Mouse (Mus musculus) yolk sac, embryonic 10.5 days (tissue): ENCODE results near the gene Gm17606.
A peak's percentile ranks its signal among the peaks of the same experiment; 100 is the strongest.

ENCODE experiments used
- DNase-seq: peaks from one replicate; pipeline ENCODE4 v3.0.0-alpha.2; 2017; ENCODE audit warnings: low spot score

The Gm17606 gene

GRCm38 (mm10) chr14:54624976-54625375 is 15.8 kb upstream of the Gm17606 start:
- DNase-seq, result no peak

DNA sequence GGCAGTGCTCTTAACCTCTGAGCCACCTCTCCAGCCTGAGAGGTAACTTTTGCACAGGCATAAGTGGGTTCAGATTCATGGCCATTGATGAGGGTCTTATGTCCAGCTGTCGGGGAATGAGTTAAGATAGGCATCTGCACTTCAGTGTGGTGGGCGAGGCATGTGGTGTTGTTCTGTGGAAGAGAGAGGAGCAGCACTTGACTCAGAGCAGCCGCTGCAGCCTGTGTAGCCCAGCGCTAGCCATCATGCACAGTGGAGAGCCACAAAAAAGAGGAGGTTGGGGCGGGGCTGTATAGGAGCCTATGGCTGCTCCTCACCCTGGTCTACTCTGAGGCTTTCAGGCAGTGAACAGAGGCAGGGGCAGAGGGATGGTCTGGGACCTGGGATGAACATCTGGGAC is 12.6 kb upstream of the Gm17606 start:
- no peak for DNase-seq

- DNase-seq, result no peak
These were observed 11.0 kb upstream of the Gm17606 start for GRCm38 (mm10) chr14:54629797-54630196.

DNA sequence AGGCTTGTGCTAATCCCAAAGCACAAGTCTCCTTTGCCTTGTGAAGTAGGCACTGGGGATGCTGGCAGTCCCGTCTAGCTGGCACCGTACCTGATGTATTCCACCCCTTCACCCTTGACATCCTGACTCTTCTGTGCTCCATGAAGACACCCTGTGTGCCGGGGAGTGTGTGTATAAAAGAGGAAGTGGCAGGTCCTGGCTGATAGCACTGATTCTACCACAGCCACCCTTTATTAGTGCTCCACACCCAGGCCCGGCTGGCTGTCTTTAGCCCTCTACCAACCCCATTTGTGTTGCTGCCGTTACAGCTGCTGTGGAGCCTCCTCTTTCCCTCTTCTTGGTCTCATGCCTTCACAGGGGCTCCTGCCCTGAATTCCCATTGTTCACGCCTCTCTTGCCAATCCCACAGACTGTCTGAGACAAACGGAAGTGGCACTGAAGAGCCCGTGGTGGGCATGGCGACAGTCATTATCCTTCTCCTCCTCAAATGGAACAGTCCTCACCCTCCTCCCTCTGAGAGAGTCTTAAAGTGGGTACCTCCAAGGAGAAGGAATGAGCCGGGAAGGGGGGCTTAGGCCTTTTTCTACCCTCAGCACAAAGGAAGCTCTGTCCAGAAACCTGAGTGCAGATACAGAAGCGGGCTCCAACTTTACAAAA is 10.0 kb upstream of the Gm17606 start:
- no peak for DNase-seq

GRCm38 (mm10) chr14:54631240-54631599 is 9.5 kb upstream of the Gm17606 start:
- no peak for DNase-seq

DNA sequence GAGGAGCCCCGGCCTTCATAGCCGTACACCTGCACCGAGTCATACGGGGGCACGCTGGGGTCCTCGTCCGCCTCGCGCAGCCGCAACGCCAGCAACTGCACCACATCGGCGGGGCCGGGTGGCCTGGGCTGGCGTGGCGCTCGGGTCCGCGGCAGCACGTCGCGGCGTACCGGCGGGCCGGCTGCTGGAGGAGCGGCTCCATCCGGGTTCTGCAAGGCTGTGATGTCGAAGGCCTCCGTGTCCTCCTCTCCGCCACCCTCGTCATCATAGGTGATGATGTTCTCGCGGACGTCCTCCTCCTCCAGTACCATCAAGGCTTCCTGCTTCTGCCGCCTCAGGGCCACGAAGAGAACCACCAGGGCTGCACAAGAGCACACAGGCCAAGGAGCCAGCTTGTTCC is 8.5 kb upstream of the Gm17606 start:
- DNase-seq, result no peak

DNA sequence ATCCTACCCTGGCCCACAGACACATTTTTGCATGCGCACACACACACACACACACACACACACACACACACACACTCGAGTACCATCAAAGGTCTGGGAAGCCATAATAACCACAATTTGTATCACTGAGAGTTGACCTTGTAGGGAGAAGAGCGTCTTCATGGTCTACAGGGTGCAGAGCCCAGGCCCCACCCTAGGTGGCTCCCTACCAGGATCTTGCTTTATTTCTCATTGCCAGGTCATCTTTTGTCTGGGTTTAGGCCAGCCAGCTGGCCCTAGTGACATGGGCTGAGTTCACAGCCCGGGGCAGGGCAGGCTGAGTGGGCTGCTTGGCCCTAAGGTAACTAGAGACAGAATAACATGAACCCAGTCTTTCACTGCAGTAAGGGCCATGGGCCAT is 6.6 kb upstream of the Gm17606 start:
- no peak for DNase-seq

- DNase-seq, result no peak
These were observed 3.8 kb upstream of the Gm17606 start for GRCm38 (mm10) chr14:54636954-54637353.

- no peak for DNase-seq
These were observed 2.5 kb upstream of the Gm17606 start for GRCm38 (mm10) chr14:54638210-54638609.

DNA sequence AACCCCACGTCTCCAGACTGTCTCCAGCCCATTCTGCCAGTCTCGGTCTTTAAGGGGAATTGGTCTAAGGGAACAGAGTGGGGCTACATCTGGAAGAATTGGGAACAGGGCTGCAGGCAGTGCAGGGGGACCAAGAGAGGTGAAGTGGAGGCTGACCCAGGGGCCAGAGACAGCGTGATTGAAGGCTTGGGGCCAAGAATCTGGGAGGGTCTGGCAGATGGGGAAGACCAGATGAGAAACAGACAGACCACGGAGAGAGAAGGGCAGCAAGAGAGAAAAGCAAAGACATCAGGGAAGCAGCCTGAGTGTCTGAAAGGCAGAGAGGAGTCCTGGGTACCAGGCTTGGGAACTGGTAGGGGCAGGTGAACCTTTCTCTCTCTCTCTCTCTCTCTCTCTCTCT is 631 bp upstream of the Gm17606 start:
- no peak for DNase-seq

DNA sequence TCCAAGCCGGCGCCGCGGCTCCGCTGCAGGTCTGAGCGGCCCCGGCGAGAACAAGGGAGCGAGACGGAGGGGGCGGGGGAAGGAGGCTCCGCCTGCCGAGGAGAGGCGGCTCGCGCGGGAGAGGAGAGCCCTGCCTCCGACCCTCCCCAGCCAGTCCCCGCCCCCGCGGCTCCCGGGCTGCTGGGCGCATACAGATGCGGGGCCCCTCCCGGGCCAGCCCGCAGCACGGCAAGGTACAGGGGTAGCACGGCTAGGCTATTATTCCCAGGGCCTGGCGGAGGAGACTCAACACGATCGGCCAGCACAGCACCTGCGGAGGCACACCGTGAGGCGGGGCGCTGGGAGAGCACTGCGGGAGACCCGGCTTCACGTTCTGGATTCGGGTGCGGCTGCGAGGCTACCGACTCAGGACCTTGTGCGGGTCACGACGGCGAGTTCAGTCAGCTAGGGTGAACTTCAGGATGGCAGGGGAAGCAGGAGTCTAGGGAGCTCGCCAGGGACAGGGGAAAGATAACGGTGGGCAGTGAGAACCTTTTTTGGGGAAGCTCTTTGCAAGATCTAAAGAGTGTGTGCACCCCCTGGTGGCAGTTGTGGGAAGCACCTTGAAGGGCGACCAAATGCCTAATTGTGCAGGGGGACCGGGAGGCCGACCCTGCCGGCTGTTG is 685 bp downstream of the Gm17606 start, which contains the start of gene Cdh24:
TSS of gene Cdh24 (minus strand) at position 60 of the 665 bp plus-strand sequence.
- DNase-seq, result peak; percentile 93

- no peak for DNase-seq
These were observed 1.6 kb downstream of the Gm17606 start for GRCm38 (mm10) chr14:54642224-54642944.

DNA sequence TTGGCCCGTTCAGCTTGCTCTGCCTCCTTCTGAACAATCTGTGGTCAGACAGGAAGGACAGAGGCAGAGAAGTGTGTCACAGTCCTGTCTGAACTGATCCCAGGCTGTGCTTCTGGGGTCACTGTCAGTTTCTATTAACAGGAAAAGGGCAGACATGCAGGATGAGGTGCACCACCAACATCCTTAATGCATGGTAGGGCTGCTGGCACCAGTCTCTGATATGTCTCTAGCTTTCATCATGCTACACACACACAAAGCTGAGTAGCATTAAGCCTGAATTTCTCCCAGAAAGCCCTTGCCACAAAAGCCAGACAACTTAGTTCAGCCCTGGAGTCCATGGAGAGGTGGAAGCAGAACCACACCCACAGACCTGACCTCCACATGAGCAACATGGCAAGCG is 2.3 kb downstream of the Gm17606 start:
- no peak for DNase-seq

GRCm38 (mm10) chr14:54644294-54644693 is 3.5 kb downstream of the Gm17606 start:
- DNase-seq, result no peak

- no peak for DNase-seq
These were observed 5.7 kb downstream of the Gm17606 start for GRCm38 (mm10) chr14:54646455-54646854.

GRCm38 (mm10) chr14:54646898-54647636 is 6.3 kb downstream of the Gm17606 start:
- no peak for DNase-seq

DNA sequence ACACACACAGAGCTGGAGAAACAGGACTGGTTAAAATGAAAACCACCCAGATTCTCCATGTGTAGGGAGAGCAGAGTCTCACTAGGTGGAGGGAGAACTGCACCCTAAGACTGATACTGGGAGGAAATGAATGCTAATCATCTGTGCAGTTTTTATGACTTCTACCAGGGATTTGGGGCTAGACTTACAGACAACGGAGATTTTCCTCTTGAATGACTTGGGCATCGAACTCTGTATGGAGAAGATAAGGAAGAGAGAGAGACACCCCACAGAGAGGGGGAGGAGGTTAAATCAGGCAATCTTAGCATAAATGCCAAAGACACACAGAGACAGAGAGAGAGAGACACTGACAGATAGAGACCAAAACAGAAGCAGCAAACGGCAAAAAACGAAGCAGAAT is 7.1 kb downstream of the Gm17606 start:
- DNase-seq, result no peak

DNA sequence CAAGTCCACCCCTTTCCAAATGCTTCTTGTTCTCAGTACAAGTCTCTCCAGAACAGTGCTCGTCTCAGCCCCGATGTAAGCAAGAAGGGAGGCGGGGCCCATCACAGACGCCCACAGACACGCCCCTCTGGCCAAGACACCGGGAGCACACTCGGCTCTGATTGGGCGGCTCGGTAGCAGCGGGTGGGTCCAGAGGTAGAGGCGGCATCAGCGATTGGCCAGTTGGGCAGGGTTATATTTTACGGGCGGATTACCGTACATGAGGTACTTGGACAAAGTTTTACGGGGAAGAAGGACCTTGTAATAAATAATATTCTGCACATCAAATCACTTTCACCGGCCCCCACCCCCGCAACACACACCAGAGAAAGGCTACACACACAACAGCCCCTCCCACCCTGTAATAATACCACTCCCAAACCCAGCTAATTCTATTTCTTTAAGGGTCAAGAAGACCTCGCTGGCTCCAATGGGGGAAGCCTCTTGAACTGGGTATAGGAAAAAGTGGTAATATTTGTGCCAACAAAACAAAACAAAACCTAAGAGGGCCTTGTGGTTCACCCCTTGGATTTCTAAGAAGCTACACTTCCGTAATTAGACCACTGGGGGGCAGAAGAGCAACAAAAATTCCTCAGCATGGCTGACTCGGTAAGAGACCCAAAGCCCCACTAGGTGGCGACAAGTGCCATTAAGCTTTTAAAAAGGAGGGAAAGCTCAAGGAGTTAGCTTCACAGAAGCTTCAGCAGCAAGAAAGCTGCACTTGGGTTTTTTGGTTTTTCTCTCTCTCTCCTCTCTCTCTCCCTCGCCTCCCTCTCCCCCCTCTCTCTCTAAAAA is 10.1 kb downstream of the Gm17606 start:
- DNase-seq, result peak; percentile 77

DNA sequence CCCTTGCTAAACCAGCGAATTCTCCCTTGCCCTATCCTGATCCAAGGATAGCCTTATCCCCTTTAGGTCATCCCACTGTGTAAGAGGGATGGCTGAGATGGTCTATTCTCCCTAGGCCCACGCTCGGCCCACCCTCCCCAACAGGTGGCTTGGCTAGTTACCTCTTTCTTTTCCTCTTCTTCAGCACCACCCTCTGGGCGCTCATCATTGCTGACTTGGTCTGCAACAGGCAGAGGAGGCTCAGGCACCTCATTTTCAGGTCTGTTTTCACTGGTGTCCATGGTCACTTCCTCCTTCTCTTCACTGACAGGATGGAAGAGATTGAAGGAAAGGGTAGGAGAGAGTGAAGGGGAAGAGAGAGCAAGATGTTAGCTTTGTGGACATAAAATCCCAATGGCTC is 10.8 kb downstream of the Gm17606 start:
- DNase-seq, result no peak

DNA sequence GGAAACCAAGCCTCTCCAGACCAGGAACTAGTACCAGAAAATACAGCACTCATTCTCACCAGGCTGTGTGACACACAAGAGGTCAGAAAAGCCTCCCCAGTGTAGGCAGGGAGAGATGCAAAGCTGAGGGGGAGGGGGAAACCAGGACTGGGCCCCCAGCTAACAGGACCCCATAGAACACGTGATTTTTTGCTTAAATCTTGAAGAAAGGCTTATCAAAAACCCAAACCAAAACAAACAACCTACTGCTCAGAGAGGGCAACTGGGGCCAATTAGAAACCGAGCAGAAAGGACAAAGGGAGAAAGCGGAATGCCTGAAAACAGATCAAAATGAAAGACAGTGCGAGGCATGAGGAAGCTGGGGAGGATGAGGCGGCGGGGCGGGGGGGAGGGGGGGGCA is 12.0 kb downstream of the Gm17606 start:
- peak; percentile 20 for DNase-seq

DNA sequence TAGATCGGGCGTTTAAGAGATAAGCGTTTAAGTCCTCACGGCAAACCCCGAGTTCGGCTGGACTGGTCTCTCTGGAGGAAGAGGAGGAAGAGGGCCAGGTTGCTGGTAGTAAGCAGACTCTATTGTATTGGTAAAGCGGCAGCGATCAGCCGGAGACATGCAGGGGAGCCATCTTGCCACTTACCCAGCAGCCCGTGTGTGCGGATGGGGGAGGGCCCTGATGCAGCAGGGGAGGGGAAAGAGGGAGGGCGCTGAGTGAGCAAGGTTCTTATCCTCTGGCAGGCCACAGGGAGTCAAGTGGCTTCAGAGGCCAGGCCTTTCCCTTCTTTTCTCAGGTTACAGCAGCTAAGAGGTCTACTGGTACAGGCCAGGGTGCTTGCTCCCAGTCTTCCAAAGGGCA is 12.7 kb downstream of the Gm17606 start:
- DNase-seq, result peak; percentile 94

DNA sequence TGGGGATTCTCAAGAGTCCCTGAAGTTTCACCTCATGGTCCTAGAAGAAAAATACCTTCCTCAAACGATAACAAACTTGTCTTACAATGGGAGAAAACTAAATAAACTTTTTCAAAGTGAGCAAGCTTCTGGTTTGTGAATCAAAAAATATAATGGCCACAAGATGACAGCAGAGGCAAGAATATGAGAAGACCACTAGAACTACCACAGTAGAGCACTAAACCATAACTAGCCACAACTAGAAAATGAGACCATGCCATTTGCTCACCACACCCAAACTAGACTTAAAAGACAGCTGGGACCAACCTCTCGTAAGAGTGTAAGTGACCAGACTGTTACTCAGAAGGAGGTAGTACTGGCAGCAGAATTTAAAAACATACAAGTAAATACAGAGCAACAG is 19.3 kb downstream of the Gm17606 start:
- no peak for DNase-seq
